Mouse (Mus musculus): ENCODE data around the gene Nfia.

DNA sequence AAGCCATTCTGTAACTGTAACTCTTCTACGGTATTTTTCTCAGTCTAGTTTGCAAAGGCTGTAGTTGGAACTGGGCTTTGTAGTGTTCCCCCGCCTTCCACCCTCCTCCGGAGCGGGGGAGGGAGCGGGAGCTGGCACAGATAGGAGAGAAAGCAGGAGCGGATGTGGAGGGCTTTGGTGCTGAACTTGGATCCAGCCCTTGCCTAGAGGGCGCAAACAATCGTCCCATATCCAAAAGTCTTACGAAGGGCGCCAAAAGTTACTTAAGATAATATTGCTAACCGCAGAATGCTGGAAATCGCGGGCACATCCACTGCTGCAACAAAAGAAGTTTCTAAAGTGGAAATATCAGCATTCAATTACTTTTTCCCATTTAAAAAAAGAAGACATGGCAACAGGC, 2.5 kb downstream of the Nfia start:
- TF ChIP-seq CTCF (IDR thresholded peaks at IDR 0.05; ENCODE audit: low read depth) (peak; percentile 26; the same call in 1 of the 2 replicates), EP300 (IDR thresholded peaks at IDR 0.05; ENCODE audit: low read depth) (no peak)
